Mouse (Mus musculus) Muller cell, postnatal 12 days (primary cell): ENCODE data around the gene Cd3eap.

Experiments used
- DNase-seq: peaks from one replicate; pipeline ENCODE4 v3.0.0-alpha.2; 2015; ENCODE audit errors: inconsistent ontology term

The Cd3eap gene

DNA sequence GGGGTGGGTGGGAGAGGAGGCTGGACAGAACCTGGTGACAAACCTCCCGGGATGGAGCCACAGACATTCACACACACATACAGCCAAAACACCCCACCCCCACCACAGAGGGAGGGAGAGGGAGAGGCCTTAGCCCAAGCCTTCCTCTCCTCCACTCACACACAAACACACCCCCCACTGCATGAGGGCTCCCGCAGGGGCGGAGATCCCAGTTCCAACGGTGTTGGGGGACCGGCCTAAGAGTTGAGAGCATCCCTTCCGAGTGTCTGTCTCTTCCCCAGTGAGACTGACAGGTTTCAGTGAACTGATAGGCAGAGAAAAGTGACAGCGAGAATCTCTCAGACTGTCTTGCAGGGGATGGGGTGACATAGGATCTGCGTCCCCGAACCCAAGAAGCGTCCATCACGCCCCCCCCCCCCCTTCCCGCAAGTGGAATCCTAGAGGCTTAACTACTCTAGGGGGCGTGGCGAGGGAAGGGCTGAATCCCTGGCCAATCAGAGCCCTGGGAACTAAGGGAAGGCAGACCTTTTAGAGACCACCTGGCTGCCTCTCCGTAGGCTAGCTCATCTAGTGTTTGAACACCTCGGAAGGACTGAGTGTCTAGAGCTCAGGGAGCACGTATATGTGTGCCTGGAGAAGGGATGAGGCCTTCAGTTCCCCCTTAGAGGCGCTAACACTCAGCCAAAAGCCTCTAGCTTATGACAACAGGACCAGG, 51.4 kb downstream of the Cd3eap start:
- peak; percentile 90 for DNase-seq

DNA sequence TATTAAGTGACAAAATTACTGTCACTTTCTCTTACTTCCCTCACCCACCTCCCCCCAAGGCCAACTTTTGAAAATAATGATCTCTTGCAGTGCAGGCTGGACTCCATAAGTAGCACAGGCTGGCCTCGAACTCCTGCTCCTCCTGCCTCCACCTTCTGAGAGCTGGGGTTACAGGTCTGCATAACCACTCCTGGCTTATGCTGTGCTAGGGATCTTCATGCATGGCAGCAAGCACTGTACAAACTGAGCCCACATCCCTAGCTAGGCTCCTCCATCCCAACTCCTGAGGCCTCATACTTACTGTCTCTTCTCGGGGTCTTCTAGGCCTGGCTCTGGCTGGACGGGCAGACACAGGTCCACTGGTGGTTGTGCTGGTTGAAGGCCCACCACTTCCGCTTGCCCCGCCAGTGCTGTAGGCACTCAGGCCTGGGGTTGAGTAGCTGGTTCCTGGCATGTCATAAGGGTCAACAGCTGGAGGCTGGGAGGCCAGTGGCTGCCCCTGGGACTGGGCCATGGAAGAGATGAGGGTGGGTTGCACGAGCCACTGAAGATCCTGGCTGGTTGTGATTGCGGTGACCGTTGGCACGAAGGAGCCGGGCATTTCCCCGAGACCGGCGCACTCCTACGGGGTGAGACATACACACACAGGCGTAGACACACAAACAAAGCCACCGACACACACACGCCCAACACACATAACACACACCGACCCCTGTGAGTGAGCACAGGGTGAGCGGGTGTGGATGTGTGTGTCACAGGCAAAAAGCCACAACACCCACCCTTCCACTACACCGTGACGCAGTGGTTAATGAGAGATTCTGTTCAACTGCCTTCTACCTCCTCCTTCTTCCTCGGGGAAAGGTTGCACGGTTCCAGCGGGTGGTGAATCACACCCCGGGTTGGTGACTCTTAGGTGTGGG, 52.2 kb downstream of the Cd3eap start:
- DNase-seq: no peak
